Mouse (Mus musculus): ENCODE measurements around the gene Ptk7.

- TF ChIP-seq CTCF (IDR thresholded peaks at IDR 0.05; ENCODE audit: borderline replicate concordance, control insufficient read depth, extremely low read depth, insufficient read depth, low read length, poor library complexity) (no peak), POLR2A (IDR thresholded peaks at IDR 0.05; ENCODE audit: control insufficient read depth, extremely low read depth, insufficient read depth, low read length, poor library complexity) (no peak)
These were observed 109.3 kb downstream of the Ptk7 start for GRCm38 (mm10) chr17:46519971-46520370.
